Mouse (Mus musculus) ZHBTc4 (cell line): ENCODE data around the gene Nol12.
A peak's percentile ranks its signal among the peaks of the same experiment; 100 is the strongest.

Experiments used
- DNase-seq: peaks from one replicate; pipeline ENCODE4 v3.0.0-alpha.2; 2011; ENCODE audit warnings: low read depth, low spot score

Nol12 gene

GRCm38 (mm10) chr15:78990970-78991525 is 56.3 kb downstream of the Nol12 start:
- no peak for DNase-seq

DNA sequence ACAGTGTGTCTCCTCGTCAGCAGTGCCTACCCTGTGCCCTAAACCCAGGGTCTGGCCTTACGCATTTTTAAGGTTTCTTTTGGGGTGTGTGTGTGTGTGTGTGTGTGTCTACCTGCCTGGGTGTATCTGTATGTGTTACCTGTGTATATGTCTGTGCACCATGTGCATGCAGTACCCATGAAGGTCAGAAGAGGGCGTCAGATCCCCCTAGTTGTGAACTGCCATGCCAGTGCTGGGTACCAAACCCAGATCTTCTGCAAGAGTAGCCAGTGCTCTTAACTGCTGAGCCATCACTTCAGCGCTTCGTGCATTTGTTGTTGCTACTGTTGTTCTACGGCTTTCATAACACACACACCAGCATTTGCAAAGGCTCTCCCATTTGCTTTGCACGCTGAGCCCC is 57.5 kb downstream of the Nol12 start:
- peak; percentile 67 for DNase-seq

DNA sequence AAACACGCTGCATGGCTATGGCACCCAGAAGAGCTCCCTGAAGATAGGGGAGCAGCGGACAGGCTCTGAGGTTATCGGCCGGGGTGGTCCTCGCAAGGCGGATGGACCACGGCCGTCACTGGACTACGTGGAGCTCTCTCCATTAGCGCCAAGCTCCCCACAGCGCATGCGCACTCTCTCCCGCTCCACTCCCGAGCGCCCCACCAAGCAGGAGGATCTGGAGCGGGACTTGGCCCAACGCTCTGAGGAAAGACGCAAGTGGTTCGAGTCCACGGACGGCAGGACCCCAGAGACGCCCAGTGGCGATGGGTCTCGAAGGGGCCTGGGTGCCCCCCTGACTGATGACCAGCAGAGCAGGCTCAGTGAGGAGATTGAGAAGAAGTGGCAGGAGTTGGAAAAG is 58.2 kb downstream of the Nol12 start:
- peak; percentile 65 for DNase-seq
